Mouse (Mus musculus): Measurements from ENCODE around the gene Rpp14. TPM values are rescaled to one million over a fixed set of nuclear protein-coding genes. Genes with fewer than 3 reads are reported as not detected.
A peak's percentile ranks its signal among the peaks of the same experiment; 100 is the strongest.

The Rpp14 gene
- polyA plus RNA-seq, 1 experiment from 2014 or later: 46.7 TPM

GRCm38 (mm10) chr14:8052661-8053060 is 27.5 kb upstream of the Rpp14 start:
- Histone ChIP-seq H3K4me3 (ENCODE audit: low read depth, low read length) (no peak overlapping the region), H3K4me1 (ENCODE audit: control insufficient read depth, insufficient read depth, low read length) (no peaks in the 10 kb centered on the region), H3K9ac (ENCODE audit: low read depth, low read length) (no peak overlapping the region), H3K36me3 (ENCODE audit: control insufficient read depth, insufficient read depth, low read length) (peaks cover 29% of the 10 kb centered on the region), H3K9me3 (replicated peaks; ENCODE audit: control insufficient read depth, low read length, poor library complexity, severe bottlenecking) (no peaks in the 10 kb centered on the region), H3K27ac (ENCODE audit: low read length) (no peak overlapping the region), H3K27me3 (ENCODE audit: control insufficient read depth, insufficient read depth, low read depth, low read length) (no peaks in the 10 kb centered on the region), H3K4me2 (ENCODE audit: low read length) (no peak overlapping the region)
- ATAC-seq: no peak
- WGBS: 95% methylated on average over 7 of the region's 7 CpGs

- H3K9me3 ChIP-seq (replicated peaks; ENCODE audit: control insufficient read depth, low read length, poor library complexity, severe bottlenecking): no peaks in the 10 kb centered on the region
- H3K36me3 ChIP-seq (ENCODE audit: control insufficient read depth, insufficient read depth, low read length): peaks cover 20% of the 10 kb centered on the region; the same call in 1 of the 2 replicates
- 0 out of 2 replicates have a peak, but pooled peaks have one; percentile 48 for ATAC-seq
- no peaks in the 10 kb centered on the region for H3K27me3 ChIP-seq (ENCODE audit: control insufficient read depth, insufficient read depth, low read depth, low read length)
- 24% methylated on average over 17 of the region's 17 CpGs for WGBS
- no peak overlapping the region for H3K27ac ChIP-seq (ENCODE audit: low read length)
- H3K9ac ChIP-seq (ENCODE audit: low read depth, low read length): no peak overlapping the region
- no peak overlapping the region for H3K4me3 ChIP-seq (ENCODE audit: low read depth, low read length)
- no peak overlapping the region for H3K4me2 ChIP-seq (ENCODE audit: low read length)
- H3K4me1 ChIP-seq (ENCODE audit: control insufficient read depth, insufficient read depth, low read length): no peaks in the 10 kb centered on the region
Observed at GRCm38 (mm10) chr14:8054310-8055102, 25.7 kb upstream of the Rpp14 start.

GRCm38 (mm10) chr14:8056076-8056475 is 24.1 kb upstream of the Rpp14 start:
- H3K36me3 ChIP-seq (ENCODE audit: control insufficient read depth, insufficient read depth, low read length): peaks cover 15% of the 10 kb centered on the region; the same call in 1 of the 2 replicates
- 93% methylated on average over 5 of the region's 5 CpGs for WGBS
- no peak for ATAC-seq
- H3K27ac ChIP-seq (ENCODE audit: low read length): no peak overlapping the region
- H3K4me3 ChIP-seq (ENCODE audit: low read depth, low read length): no peak overlapping the region
- no peak overlapping the region for H3K4me2 ChIP-seq (ENCODE audit: low read length)
- H3K9me3 ChIP-seq (replicated peaks; ENCODE audit: control insufficient read depth, low read length, poor library complexity, severe bottlenecking): no peaks in the 10 kb centered on the region
- no peaks in the 10 kb centered on the region for H3K27me3 ChIP-seq (ENCODE audit: control insufficient read depth, insufficient read depth, low read depth, low read length)
- H3K9ac ChIP-seq (ENCODE audit: low read depth, low read length): no peak overlapping the region
- no peaks in the 10 kb centered on the region for H3K4me1 ChIP-seq (ENCODE audit: control insufficient read depth, insufficient read depth, low read length)

DNA sequence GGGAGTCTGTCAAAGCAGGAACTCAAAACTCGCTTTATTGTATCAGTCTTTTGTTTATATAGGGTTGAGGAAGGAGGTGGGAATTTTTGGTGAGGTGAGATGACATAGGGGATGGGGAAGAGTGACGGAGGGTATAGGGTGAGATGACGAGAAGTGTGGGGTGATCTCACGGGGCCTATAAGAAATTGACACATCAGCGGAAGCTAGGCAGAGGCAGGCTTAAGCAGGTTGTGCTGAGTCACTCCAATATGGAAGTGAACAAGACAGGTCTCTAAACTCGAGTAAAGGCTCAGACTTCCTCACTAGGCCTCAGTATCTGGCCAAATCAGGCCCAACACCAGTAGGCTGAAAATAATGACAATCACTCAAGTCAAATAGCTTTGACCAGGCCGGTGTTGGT is 20.2 kb upstream of the Rpp14 start:
- WGBS: 93% methylated on average over 7 of the region's 7 CpGs

GRCm38 (mm10) chr14:8062076-8062475 is 18.1 kb upstream of the Rpp14 start:
- WGBS: 45% methylated on average over 3 of the region's 3 CpGs
- no peaks in the 10 kb centered on the region for H3K4me1 ChIP-seq (ENCODE audit: control insufficient read depth, insufficient read depth, low read length)
- H3K4me3 ChIP-seq (ENCODE audit: low read depth, low read length): no peak overlapping the region
- no peaks in the 10 kb centered on the region for H3K36me3 ChIP-seq (ENCODE audit: control insufficient read depth, insufficient read depth, low read length)
- H3K27ac ChIP-seq (ENCODE audit: low read length): no peak overlapping the region
- no peak overlapping the region for H3K9ac ChIP-seq (ENCODE audit: low read depth, low read length)
- no peaks in the 10 kb centered on the region for H3K9me3 ChIP-seq (replicated peaks; ENCODE audit: control insufficient read depth, low read length, poor library complexity, severe bottlenecking)
- no peak overlapping the region for H3K4me2 ChIP-seq (ENCODE audit: low read length)
- no peak for ATAC-seq
- H3K27me3 ChIP-seq (ENCODE audit: control insufficient read depth, insufficient read depth, low read depth, low read length): no peaks in the 10 kb centered on the region

More for the DNA sequence above, 20.2 kb upstream of the Rpp14 start:
- Histone ChIP-seq H3K9me3 (replicated peaks; ENCODE audit: control insufficient read depth, low read length, poor library complexity, severe bottlenecking) (no peaks in the 10 kb centered on the region), H3K9ac (ENCODE audit: low read depth, low read length) (no peak overlapping the region), H3K4me1 (ENCODE audit: control insufficient read depth, insufficient read depth, low read length) (no peaks in the 10 kb centered on the region), H3K27me3 (ENCODE audit: control insufficient read depth, insufficient read depth, low read depth, low read length) (no peaks in the 10 kb centered on the region), H3K36me3 (ENCODE audit: control insufficient read depth, insufficient read depth, low read length) (peaks cover 5% of the 10 kb centered on the region; the same call in 1 of the 2 replicates), H3K4me2 (ENCODE audit: low read length) (no peak overlapping the region), H3K4me3 (ENCODE audit: low read depth, low read length) (no peak overlapping the region), H3K27ac (ENCODE audit: low read length) (no peak overlapping the region)
- no peak for ATAC-seq

DNA sequence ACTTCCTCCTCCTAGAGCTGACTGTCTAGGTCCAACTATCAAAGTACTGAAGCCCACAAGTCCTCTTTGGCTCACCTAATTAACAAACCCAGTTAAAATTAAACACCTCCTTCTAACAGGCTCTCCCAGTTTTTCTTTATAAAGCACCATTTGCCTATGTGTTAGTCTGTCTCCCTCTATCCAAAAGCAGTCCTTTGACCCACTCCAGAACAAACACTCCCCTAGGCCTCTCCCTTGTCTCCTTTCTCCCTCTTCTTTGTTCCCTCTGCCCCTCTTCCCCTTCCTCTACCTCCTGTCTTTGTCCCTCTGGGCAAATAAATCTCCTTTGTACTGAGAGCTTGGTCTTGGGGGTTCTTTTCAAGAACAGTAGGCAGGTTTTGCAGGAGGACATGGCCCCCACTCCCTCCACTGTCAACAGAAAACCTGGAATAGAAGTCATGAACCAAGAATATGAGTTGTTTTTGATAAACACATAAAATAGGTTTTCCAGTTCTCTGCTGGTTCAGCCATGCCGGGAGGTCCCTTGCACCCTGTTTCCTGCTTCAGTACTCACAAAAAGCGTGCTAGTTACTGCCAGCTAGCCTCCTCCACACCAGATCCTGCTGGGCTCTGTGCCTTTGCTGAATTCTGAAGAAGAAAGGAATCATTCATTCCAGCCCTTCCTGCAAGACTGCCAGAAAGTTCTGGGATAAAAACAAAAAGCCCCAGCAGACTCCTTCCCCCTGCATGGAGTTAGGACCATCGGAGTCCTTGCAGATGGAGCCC is 17.4 kb upstream of the Rpp14 start:
- H3K4me3 ChIP-seq (ENCODE audit: low read depth, low read length): no peak overlapping the region

GRCm38 (mm10) chr14:8063835-8064785 is 16.1 kb upstream of the Rpp14 start:
- H3K9me3 ChIP-seq (replicated peaks; ENCODE audit: control insufficient read depth, low read length, poor library complexity, severe bottlenecking): no peaks in the 10 kb centered on the region
- H3K9ac ChIP-seq (ENCODE audit: low read depth, low read length): no peak overlapping the region
- H3K4me1 ChIP-seq (ENCODE audit: control insufficient read depth, insufficient read depth, low read length): no peaks in the 10 kb centered on the region
- 88% methylated on average over 8 of the region's 8 CpGs for WGBS
- no peak for ATAC-seq
- H3K4me3 ChIP-seq (ENCODE audit: low read depth, low read length): no peak overlapping the region
- H3K27me3 ChIP-seq (ENCODE audit: control insufficient read depth, insufficient read depth, low read depth, low read length): no peaks in the 10 kb centered on the region
- peak overlapping the region; percentile 3; the same call in 1 of the 2 replicates for H3K27ac ChIP-seq (ENCODE audit: low read length)
- H3K4me2 ChIP-seq (ENCODE audit: low read length): no peak overlapping the region
- no peaks in the 10 kb centered on the region for H3K36me3 ChIP-seq (ENCODE audit: control insufficient read depth, insufficient read depth, low read length)

More for the DNA sequence above, 17.4 kb upstream of the Rpp14 start:
- H3K9me3 ChIP-seq (replicated peaks; ENCODE audit: control insufficient read depth, low read length, poor library complexity, severe bottlenecking): no peaks in the 10 kb centered on the region
- WGBS: 49% methylated on average over 3 of the region's 3 CpGs
- 0 out of 2 replicates have a peak, but pooled peaks have one; percentile 32 for ATAC-seq
- H3K9ac ChIP-seq (ENCODE audit: low read depth, low read length): no peak overlapping the region
- no peaks in the 10 kb centered on the region for H3K4me1 ChIP-seq (ENCODE audit: control insufficient read depth, insufficient read depth, low read length)
- H3K27me3 ChIP-seq (ENCODE audit: control insufficient read depth, insufficient read depth, low read depth, low read length): no peaks in the 10 kb centered on the region
- H3K4me2 ChIP-seq (ENCODE audit: low read length): no peak overlapping the region
- no peak overlapping the region for H3K27ac ChIP-seq (ENCODE audit: low read length)
- H3K36me3 ChIP-seq (ENCODE audit: control insufficient read depth, insufficient read depth, low read length): no peaks in the 10 kb centered on the region

GRCm38 (mm10) chr14:8080718-8081117 is 551 bp downstream of the Rpp14 start:
- Histone ChIP-seq H3K36me3 (ENCODE audit: control insufficient read depth, insufficient read depth, low read length) (peaks cover 3% of the 10 kb centered on the region; the same call in 1 of the 2 replicates), H3K27me3 (ENCODE audit: control insufficient read depth, insufficient read depth, low read depth, low read length) (no peaks in the 10 kb centered on the region), H3K4me2 (ENCODE audit: low read length) (peak overlapping the region; percentile 80), H3K27ac (ENCODE audit: low read length) (peak overlapping the region; percentile 95), H3K9ac (ENCODE audit: low read depth, low read length) (peak overlapping the region; percentile 76), H3K4me3 (ENCODE audit: low read depth, low read length) (peak overlapping the region; percentile 71), H3K9me3 (replicated peaks; ENCODE audit: control insufficient read depth, low read length, poor library complexity, severe bottlenecking) (no peaks in the 10 kb centered on the region), H3K4me1 (ENCODE audit: control insufficient read depth, insufficient read depth, low read length) (peaks cover 15% of the 10 kb centered on the region)
- WGBS: 4% methylated on average over 11 of the region's 11 CpGs
- ATAC-seq: peak; percentile 74
